Mouse (Mus musculus) CD4-positive helper T cell, adult 2 months (primary cell): ENCODE data around the gene Spaca9.

Experiments
- DNase-seq: peaks from one replicate; pipeline ENCODE4 v3.0.0-alpha.2; 2012; ENCODE audit warnings: low read depth, missing footprints, low spot score

Spaca9 gene

GRCm38 (mm10) chr2:28671438-28671837 lies 28.1 kb downstream of the Spaca9 start:
- DNase-seq: no peak

GRCm38 (mm10) chr2:28665818-28666217 lies 33.7 kb downstream of the Spaca9 start:
- DNase-seq: no peak

DNA sequence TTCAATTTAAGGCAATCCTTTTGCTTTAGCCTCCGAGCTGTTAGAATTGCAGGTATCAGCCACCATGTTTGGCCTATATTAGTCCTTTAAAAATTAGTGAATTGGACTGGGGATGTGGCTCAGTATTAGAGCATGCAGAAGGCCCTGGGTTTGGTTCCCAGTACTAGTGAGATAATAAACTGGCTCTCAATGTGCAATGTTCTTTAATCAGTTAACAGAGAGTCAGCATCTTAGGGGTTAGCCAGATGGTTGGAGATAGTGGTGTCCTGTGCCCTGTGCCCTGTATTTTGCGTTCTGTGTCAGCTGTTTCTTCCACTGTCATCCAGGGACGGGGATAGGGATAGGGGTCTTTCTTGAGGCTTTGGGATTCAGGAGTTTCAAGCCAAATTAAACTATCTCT lies 36.6 kb downstream of the Spaca9 start:
- no peak for DNase-seq

DNA sequence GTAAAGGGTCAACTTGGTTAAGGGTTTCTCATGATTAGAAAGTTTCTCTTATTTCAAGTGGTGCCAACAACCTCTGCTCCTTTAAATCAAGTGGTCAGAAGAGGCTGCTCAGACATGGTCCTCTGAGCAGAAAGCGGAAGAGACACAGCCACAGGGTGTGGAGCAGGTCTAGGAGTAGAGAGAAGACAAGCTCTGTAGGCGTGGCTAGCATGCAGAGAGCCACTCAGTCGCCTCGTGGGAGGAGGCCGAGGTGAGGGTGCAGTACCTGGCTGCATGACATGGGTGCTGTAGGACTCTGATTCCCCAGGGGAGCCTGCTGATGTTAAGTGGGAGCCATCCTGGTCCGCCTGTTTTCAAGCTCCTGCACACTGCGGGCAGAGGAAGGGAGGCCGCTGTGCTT lies 43.3 kb downstream of the Spaca9 start:
- no peak for DNase-seq

DNA sequence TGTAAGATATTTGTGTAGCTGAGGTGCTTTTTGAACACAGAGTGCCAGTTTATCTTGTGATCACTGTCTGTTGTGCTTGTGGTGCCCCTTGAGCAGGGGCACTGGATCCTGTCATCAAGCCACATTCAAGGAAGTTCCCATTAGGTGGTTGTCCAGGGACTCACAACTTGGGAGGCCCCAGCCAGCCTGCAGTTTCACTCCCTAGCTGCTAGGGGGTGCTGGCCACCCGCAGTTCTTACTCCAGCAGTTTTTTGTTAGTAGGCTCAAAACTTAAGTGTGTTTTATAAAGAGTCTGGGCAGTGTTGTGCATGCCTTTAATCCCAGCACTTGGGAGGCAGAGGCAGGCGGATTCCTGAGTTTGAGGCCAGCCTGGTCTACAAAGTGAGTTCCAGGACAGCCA lies 45.2 kb downstream of the Spaca9 start:
- peak; percentile 21 for DNase-seq

DNA sequence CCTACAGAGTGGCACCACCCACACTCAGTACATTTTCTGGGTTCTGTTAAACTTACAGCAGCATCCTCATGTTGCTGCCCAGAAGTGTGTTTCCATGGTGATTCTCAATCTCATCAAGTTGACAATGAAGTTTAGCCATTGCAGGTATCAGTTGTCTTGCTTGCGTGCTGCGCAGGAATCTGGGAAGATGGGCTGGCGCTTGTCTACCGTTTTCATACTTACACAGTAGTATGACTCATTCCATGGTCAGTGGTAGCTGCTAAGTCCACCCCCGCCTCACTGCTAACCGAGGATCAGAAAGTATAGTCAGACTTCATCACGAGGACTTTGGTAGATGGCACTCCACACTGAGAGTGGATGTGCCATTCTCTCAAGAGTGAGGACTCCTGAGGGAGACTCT lies 46.2 kb downstream of the Spaca9 start:
- DNase-seq: no peak

DNA sequence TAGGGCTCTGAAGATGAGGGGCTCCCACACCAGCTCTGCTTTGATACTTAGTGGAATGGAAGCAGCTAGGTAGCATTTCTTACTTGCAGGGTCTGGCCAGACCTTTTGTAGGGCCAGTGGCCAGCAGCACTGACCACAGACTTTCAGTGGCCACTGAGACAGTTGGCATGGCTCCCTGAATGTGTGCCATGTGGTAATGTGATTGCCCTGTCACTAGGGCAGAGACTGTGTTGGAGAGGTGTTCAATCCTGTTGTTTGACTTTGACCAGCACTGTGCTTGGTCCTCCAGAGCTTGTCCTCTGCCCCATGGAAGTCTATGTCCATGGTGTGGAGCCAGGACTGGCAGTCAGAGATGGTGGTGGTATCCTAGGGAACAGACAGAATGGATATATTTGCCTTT lies 49.0 kb downstream of the Spaca9 start:
- DNase-seq: no peak

DNA sequence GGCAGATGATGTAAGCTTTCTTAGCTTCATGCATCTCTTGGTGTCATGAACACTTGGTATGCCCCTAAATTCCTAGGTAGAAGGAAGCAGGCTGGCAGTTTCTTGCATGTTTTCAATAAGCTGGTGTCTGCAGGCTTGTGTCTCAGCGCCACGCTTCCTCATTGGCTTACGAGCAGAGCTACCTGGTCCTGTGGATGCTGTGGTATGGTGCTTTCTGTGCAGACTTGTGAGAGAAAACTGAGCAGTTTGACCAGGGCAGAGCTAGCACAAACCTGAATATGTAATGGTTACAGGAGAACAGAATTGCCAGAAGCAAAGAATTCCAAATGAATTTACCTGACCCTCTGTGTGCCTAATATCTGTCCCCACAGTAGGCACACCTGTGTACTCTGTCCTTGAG lies 56.4 kb downstream of the Spaca9 start:
- DNase-seq: no peak
